Mouse (Mus musculus) heart, postnatal 0 days (tissue): ENCODE data around the gene Mob1a.

Experiments used
- CTCF ChIP-seq: IDR thresholded peaks from 2 replicates; pipeline ENCODE4 v1.5.1; 2016; ENCODE audit warnings: antibody characterized with exemption, control low read depth, low read depth
- EP300 ChIP-seq: IDR thresholded peaks from 2 replicates; pipeline ENCODE4 v1.6.1; 2016; ENCODE audit warnings: antibody characterized with exemption, low read depth

DNA sequence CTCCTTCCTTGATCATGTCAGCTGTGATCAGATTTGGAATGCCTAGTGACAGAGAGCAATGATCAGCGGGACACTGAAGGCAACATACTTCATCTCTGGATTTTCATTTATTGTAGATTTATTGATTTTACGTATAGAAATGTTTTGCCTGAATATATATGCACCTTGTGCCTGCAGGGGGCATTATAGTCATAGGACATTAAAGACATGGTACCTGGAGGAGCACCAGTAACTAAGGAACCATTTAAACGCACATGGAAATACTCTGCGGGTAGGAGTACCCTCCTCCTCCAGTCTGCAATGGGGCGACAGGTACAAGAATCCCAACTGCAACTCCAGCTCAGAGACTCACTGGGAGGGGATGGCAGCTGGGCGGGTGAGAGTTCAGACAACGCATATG lies 16.8 kb upstream of the Mob1a start:
- TF ChIP-seq CTCF (no peak), EP300 (no peak)
